Mouse (Mus musculus) adrenal gland (tissue): ENCODE measurements around the gene Notum.

Experiments used
- intact Hi-C: fragments of 180-260 bp; cut with DNase I; formaldehyde crosslinking; loops from one replicate; pipeline ENCODE4 v1.15.1; 2025
- long read RNA-seq, 2 experiments: library from polyadenylated mRNA; unstranded; transcript quantifications; one replicate each; pipeline ENCODE4 v2.0.0; 2020; ENCODE audit warnings: borderline replicate concordance in 1 of 2; ENCODE audit not compliant: insufficient replicate concordance in 1 of 2

The Notum gene
- long read RNA-seq, experiment 1, partial matches to known transcripts: 1 of 4 reads
- long read RNA-seq, experiment 1, other reads (novel, unspliced or antisense): 2 of 4 reads
- long read RNA-seq, experiment 2, partial matches to known transcripts: 0 of 2 reads
- long read RNA-seq, experiment 2, other reads (novel, unspliced or antisense): 2 of 2 reads

DNA sequence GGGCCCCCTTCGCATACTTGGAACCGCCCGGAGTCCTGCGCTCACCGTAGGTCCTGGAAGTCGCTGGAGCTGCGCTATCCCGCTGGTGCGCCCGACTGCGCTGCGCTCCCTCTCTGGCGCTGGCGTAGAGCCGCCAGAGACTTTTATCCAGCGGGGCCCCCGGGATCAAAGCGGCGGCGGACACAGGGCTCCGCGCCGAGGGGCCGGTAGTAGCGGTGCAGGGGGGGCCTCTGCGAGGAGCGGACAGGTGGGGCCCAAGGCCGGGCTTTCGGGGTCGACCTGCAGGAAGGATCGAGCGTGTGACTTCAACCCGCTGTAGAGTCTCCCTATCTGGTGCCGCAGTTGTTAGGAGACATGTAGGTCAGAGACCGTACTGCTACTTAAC, at the start of gene Notum:
Gene Notum (minus strand): TSS at position 100 of the 385 bp plus-strand sequence.
- intact Hi-C loops: no loop called here

DNA sequence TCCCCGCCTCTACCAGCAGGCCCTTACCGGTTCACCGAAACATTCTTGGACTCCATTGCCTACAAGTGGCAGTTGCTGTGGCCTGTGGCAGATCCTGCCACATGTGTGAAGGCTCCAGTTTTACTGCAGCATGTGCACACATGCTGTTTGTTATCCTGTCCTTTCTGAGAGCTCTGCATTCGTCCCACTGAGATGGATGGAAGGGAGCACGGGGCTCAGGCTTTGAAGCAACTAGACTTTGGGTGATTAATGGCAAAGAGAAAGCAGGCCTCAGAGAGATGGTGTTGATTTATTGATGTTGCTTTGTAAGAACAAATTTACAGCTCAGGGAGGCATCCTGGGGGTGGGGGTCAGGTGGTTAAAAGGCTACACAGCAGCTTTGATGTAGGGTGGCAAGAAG, 49.7 kb upstream of the Notum start:
- intact Hi-C loops: loop anchor here (10.0 kb wide), 1 partner anchor 194 kb away; no protein-coding TSS in a partner anchor

DNA sequence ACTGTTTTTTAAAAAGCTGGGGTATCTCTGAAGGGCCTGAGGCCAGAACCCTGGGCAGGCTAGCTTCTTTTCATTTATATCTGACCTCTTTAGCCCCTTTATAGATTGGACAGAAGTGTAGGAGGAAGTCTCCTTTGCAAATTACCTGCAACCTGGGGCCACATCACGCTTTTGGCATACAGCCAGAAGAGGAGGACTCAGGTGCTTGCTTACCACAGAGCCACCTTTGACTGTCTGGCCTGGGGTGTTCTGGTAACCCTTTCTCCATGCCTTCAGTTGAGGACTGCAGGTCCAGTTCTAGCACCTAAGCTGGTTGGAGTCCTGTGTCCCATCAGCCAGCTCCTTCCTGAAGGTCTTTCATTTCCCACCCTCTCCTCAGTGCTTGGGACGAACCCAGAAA, 48.6 kb upstream of the Notum start:
- intact Hi-C loops: no loop called here

DNA sequence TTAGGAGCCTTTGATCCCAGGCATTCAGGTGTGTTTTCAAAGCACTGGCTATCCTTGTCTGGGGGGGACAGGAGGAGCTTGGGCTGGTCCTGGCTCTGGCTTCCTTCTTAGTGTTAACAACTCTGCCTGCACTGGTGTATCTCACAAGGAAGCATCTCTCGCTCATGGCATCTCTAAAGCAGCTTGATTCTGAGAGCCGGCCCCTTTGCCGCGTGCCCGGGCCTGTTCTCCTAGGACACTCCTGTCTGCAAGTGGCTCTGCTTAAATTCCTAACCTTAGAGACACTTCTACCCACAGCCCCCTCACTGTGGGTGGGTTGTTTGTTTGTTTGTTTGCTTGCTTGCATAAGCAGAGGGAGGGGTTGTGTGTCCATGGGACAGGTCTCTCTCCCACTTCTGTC, 47.0 kb upstream of the Notum start:
- intact Hi-C loops: no loop called here

DNA sequence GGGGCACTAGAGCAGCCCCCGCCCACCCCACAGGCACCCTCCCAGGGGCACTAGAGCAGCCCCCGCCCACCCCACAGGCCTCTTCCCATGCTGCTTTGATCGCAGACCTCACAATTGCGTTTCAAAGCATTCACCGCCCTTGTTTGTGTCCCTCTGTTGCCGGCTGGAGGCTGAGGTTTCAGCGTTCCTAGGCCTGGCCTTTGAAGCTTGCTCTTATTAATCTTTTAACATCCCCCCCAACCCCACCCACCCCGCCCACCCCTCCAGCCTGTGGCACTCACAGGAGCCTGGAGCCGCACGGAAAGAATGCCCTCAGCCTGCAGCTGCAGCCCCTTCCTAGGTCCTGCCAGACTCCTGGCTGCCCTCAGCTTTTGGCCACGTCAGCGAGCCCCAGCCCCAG, 46.2 kb upstream of the Notum start:
- intact Hi-C loops: no loop called here

GRCm38 (mm10) chr11:120706120-120706519, 45.1 kb upstream of the Notum start:
- intact Hi-C loops: no loop called here

- intact Hi-C loops: no loop called here
These were observed 43.7 kb upstream of the Notum start for GRCm38 (mm10) chr11:120704486-120705325.

GRCm38 (mm10) chr11:120703696-120704454, 42.9 kb upstream of the Notum start:
- intact Hi-C loops: no loop called here

DNA sequence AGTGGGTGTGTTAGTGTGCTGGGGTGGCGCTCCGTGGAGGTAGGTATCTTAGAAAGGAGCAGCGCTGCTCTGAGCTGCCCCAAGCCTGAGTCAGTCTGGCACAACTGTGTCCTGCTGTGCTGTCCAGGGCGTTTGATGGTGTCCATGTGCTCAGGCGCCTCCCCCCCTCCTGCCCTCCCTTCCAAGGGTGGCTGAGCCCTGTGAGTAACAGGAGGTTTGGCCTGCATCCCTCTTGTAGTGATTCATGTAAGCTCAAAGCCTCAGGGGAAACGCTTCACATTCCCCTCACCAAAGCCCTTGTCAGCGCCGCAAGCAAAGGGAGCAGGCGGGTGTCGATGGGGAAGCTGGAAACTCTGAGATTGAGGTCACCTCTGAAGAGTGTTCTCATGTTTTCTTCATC, 36.8 kb upstream of the Notum start:
- intact Hi-C loops: no loop called here

DNA sequence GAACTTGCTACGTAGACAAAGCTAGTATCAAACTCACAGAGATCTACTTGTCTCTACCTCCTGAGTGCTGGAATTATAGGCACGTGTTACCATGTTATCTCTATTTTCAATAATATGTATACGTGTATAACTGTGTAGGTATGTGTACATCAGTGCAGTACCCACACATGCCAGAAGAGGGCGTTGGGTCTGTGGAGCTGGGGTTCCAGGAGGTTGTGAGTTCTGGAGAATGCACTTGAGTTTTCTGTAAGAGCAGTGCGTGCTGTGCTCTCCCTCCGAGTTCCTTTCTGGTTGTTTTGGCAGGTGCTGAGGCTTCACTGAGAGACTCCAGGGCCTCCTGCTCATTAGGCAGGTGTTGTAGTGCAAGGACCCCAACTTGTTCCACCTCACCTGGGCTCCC, 35.6 kb upstream of the Notum start:
- intact Hi-C loops: no loop called here

GRCm38 (mm10) chr11:120695641-120696040, 34.7 kb upstream of the Notum start:
- intact Hi-C loops: no loop called here

GRCm38 (mm10) chr11:120695184-120695583, 34.2 kb upstream of the Notum start:
- intact Hi-C loops: no loop called here

- intact Hi-C loops: no loop called here
These were observed 32.5 kb upstream of the Notum start for GRCm38 (mm10) chr11:120693461-120693860.

- intact Hi-C loops: no loop called here
These were observed 31.6 kb upstream of the Notum start for GRCm38 (mm10) chr11:120692471-120693011.

DNA sequence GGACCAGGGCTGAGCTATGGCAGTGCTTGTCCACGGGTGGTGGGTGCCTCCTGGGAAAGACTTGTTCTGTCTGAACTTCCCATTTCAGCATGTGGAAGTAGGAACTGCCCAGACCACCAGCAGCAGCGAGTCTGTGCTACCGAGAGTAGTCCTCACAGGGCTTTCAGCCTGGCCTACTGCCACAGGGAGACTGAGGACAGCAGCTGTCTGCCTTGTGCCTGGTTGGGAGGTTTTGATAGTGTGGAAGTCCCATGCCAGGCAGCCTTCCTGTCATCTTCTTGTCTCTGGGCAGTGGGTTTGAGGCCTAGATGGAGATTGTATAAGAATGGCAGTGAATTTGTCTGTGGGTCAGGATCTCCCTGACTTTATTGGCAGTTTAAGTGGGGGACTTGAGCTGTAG, 28.4 kb upstream of the Notum start:
- intact Hi-C loops: no loop called here

GRCm38 (mm10) chr11:120686650-120687272, 25.8 kb upstream of the Notum start:
- intact Hi-C loops: no loop called here

DNA sequence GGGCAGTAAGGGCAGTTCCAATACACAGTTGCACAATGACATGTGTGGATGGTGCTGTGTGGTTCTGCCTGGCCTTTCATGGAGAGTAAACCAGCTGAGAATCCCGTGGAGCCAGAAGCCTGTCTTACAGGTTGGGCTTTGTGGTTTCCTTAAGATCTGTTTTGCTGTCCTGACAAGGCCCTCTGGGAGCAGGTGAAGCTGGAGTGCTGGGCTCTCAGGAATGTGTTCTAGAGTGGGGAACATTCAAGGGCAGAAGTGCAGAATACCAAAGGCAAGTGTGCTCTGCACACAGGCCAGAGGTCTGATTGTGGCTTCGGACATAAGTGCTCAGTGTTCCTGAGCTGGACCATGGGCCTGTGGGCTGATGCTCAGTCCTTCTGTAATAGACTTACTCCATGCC, 23.7 kb upstream of the Notum start:
- intact Hi-C loops: no loop called here

GRCm38 (mm10) chr11:120684086-120684485, 23.1 kb upstream of the Notum start:
- intact Hi-C loops: no loop called here

- intact Hi-C loops: no loop called here
These were observed 22.6 kb upstream of the Notum start for GRCm38 (mm10) chr11:120683536-120683935.

DNA sequence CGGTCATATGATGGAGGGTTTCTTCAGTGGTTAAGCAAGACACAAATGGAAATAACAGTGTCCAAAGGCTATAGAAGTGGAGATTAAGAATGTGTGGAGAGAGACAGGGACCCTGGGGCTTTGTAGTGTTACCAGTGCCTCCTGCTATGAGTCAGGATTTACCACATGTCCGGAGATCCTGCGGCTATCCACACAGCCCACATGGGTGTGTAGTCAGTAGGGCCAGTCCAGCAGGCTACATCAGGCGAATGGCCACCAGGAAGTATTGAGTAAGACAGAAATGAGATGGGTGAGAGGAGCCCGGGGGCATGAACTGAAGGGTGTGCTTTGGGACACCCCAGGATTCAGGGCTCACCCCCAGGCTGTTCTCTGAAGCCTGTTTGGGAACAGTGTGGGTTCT, 21.7 kb upstream of the Notum start:
- intact Hi-C loops: no loop called here

- intact Hi-C loops: no loop called here
These were observed 18.9 kb upstream of the Notum start for GRCm38 (mm10) chr11:120679909-120680308.
